Mouse (Mus musculus): ENCODE measurements around the gene Gm4871.

Gm4871 gene

GRCm38 (mm10) chr5:144990051-144990450 lies 42.5 kb downstream of the Gm4871 start:
- DNase-seq, result no peak

DNA sequence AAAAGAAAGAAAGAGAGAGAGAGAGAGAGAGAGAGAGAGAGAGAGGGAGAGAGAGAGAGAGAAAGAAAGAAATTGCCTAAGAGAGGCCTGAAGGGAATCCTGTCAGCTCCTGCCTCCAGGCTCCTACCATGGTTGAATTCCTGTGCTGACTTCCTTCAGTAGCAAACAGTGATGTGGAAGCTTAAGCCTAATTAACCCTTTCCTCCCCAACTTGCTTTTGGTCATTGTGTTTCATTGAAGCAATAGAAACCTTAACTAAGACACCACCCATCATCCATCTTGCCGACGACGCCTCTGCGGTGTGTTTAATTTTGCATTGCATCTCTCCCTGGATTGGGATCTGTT lies 43.5 kb downstream of the Gm4871 start:
- DNase-seq, result no peak

DNA sequence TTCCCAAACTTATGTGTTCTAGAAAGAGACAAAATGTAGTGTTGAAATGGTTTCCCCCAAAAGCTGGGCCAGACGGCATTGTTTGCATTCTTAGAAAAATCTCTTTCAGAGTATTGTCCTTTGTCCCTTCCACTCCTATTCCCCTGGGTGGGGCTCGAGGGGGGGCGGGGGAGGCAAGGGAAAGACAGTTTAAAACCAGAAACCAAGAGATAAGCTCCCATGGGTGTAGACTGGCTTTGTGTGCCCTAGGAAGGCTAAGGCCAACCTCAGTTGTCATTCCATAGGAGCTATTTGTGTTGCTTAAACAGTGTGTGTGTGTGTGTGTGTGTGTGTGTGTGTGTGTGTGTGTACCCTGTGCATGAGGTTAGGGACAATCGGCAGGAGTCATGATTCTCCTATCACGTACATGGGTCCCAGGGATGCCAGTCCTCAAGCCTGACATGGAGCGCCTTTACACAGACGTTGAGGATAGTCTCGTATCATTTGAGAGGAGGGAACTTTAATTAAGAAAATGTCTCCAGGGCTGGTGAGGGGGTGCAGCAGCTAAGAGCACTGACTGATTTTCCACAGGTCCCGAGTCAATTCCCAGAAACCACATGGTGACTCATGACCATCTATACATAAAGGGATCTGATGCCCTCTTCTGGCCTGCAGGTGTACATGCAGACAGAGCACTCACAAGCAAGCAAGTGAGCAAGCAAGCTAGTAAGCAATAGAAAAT lies 44.1 kb downstream of the Gm4871 start:
- DNase-seq, result no peak

- no peak for DNase-seq
These were observed 45.0 kb downstream of the Gm4871 start for GRCm38 (mm10) chr5:144987561-144987960.

GRCm38 (mm10) chr5:144984839-144985238 lies 47.7 kb downstream of the Gm4871 start:
- DNase-seq, result no peak

DNA sequence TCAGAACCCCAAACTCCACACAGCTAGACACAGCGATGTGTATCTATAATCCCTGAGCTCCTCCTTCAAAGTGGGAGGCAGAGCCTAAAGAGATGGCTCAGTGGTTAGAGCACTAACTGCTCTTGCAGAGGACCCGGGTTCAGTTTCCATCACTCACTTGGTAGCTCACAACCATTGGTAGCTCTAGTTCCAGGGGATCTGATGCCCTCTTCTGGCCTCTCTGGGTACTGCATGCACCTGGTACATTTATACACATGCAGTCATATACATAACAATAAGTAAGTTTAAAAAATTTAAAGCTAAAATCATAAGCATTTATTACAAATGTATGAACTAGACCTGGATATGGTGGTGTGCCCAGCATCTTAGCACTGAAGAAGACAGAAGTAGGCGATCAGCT lies 49.3 kb downstream of the Gm4871 start:
- no peak for DNase-seq

Data from thymus, postnatal 25 days (tissue).